Mouse (Mus musculus): Measurements from ENCODE around the gene Rbmx2. TPM values are rescaled to one million over a fixed set of nuclear protein-coding genes. Genes with fewer than 3 reads are reported as not detected.

Gene Rbmx2
- polyA plus RNA-seq, 1 experiment, result 9.6 TPM

- Histone ChIP-seq H3K4me1 (ENCODE audit: control insufficient read depth, insufficient read depth, low read length) (peaks cover 5% of the 10 kb centered on the region), H3K4me3 (ENCODE audit: insufficient read depth, low read length) (no peak overlapping the region), H3K27ac (ENCODE audit: insufficient read depth, low read depth, low read length) (peak overlapping the region; percentile 60)
- no peak for TF ChIP-seq CTCF (IDR thresholded peaks at IDR 0.05; ENCODE audit: low read depth, low read length)
- no peak for TF ChIP-seq POLR2A (IDR thresholded peaks at IDR 0.05; ENCODE audit: borderline replicate concordance, low read depth, low read length)
These were observed 60.0 kb downstream of the Rbmx2 start for GRCm38 (mm10) chrX:48754710-48755283.

Other genes with a start within 250 kb of the Rbmx2 start
- 46.8 and 49.2 TPM in 2 replicates for gene Elf4, start 231.9 kb upstream of the Rbmx2 start, polyA plus RNA-seq (2012; ENCODE audit: insufficient read depth, insufficient read length, missing spikeins)
- 18.5 and 23.3 TPM in 2 replicates for gene Aifm1, start 181.4 kb upstream of the Rbmx2 start, polyA plus RNA-seq (2012; ENCODE audit: insufficient read depth, insufficient read length, missing spikeins)
- not detected in 2 replicates for gene Rab33a, start 175.7 kb upstream of the Rbmx2 start, polyA plus RNA-seq (2012; ENCODE audit: insufficient read depth, insufficient read length, missing spikeins)
- gene Zfp280c, start 100.5 kb upstream of the Rbmx2 start, polyA plus RNA-seq (2012; ENCODE audit: insufficient read depth, insufficient read length, missing spikeins), result 8.1 and 11.4 TPM in 2 replicates
- 5.0 and 6.9 TPM in 2 replicates for gene Slc25a14, start 71.6 kb upstream of the Rbmx2 start, polyA plus RNA-seq (2012; ENCODE audit: insufficient read depth, insufficient read length, missing spikeins)
- gene Gpr119, start 20.5 kb upstream of the Rbmx2 start, polyA plus RNA-seq (2012; ENCODE audit: insufficient read depth, insufficient read length, missing spikeins), result not detected in 2 replicates
- gene Gm595, start 182.7 kb downstream of the Rbmx2 start, polyA plus RNA-seq (2012; ENCODE audit: insufficient read depth, insufficient read length, missing spikeins), result not detected in 2 replicates

Measured in bone marrow macrophage, adult 2 months (primary cell).